Mouse (Mus musculus) lung, embryonic 16.5 days (tissue): Measurements from ENCODE around the gene Pla2g2f. TPM values are rescaled to one million over a fixed set of nuclear protein-coding genes. Genes with fewer than 3 reads are reported as not detected.

Source experiments
- ATAC-seq: fragments of 200-750 bp; cut with Nextera tagmentation; 2 replicates; pipeline ENCODE4 v1.8.0; 2017; ENCODE audit warnings: low read depth, mild to moderate bottlenecking, moderate library complexity
- H3K27ac ChIP-seq: fragments of 300-500 bp; sonication (generic); 2 replicates; pipeline ENCODE4 v1.5.1; 2014; ENCODE audit warnings: mild to moderate bottlenecking, control low read depth, low read length
- H3K27me3 ChIP-seq: fragments of 300-500 bp; sonication (generic); 2 replicates; pipeline ENCODE4 v1.6.1; 2014; ENCODE audit warnings: low read depth, low read length, mixed read lengths; ENCODE audit not compliant: control insufficient read depth, insufficient read depth
- H3K36me3 ChIP-seq: fragments of 300-500 bp; sonication (generic); 2 replicates; pipeline ENCODE4 v1.6.1; 2014; ENCODE audit warnings: low read length; ENCODE audit not compliant: control insufficient read depth, insufficient read depth
- H3K4me1 ChIP-seq: fragments of 300-500 bp; sonication (generic); replicated peaks from 2 replicates; pipeline ENCODE4 v1.6.1; 2014; ENCODE audit warnings: low read length, mixed read lengths; ENCODE audit not compliant: control insufficient read depth, insufficient read depth
- H3K4me2 ChIP-seq: fragments of 300-500 bp; sonication (generic); 2 replicates; pipeline ENCODE4 v1.6.1; 2014; ENCODE audit warnings: low read depth, low read length, control low read depth
- H3K4me3 ChIP-seq: fragments of 300-500 bp; sonication (generic); 2 replicates; pipeline ENCODE4 v1.5.1; 2014; ENCODE audit warnings: mild to moderate bottlenecking, low read length, control low read depth
- H3K9ac ChIP-seq: fragments of 300-500 bp; sonication (generic); 2 replicates; pipeline ENCODE4 v1.6.1; 2014; ENCODE audit warnings: low read length, control low read depth
- H3K9me3 ChIP-seq: fragments of 300-500 bp; sonication (generic); 2 replicates; pipeline ENCODE4 v1.6.1; 2016; ENCODE audit warnings: low read length; ENCODE audit not compliant: control insufficient read depth
- WGBS: fragments of 180-500 bp; shearing (Covaris S2); extraction: QIAGEN DNeasy Blood & Tissue Kit; methylation state at CpG from one replicate; pipeline ENCODE4 v1.1.7; 2014; 5-methylcytosine and 5-hydroxymethylcytosine counted together
- polyA plus RNA-seq: library from polyadenylated mRNA; unstranded; fragments of >200 nt; fragmentation: Nextera tagmentation; extraction: Ambion mirVana; gene quantifications from 2 replicates; pipeline ENCODE4 v1.2.1, GENCODE M21; 2015

Pla2g2f gene
- polyA plus RNA-seq, 1 experiment from 2014 or later = not detected

- Histone ChIP-seq H3K9me3 (no peaks in the 10 kb centered on the region), H3K27me3 (no peaks in the 10 kb centered on the region), H3K4me3 (no peak overlapping the region), H3K4me2 (no peak overlapping the region), H3K9ac (no peak overlapping the region), H3K4me1 (peaks cover 35% of the 10 kb centered on the region), H3K27ac (peak overlapping the region; percentile 63), H3K36me3 (no peaks in the 10 kb centered on the region)
- peak; percentile 92 for ATAC-seq
- WGBS = 23% methylated on average over 9 of the region's 9 CpGs
Observed at GRCm38 (mm10) chr4:138729018-138729703, 28.3 kb downstream of the Pla2g2f start.

GRCm38 (mm10) chr4:138725751-138726150 lies 31.7 kb downstream of the Pla2g2f start:
- peaks cover 40% of the 10 kb centered on the region for H3K4me1 ChIP-seq
- no peaks in the 10 kb centered on the region for H3K36me3 ChIP-seq
- no peak overlapping the region for H3K4me3 ChIP-seq
- H3K4me2 ChIP-seq = no peak overlapping the region
- 50% methylated on average over 5 of the region's 5 CpGs for WGBS
- no peak overlapping the region for H3K27ac ChIP-seq
- H3K9ac ChIP-seq = no peak overlapping the region
- H3K27me3 ChIP-seq = peaks cover 2% of the 10 kb centered on the region; the same call in 1 of the 2 replicates
- H3K9me3 ChIP-seq = no peaks in the 10 kb centered on the region
- no peak for ATAC-seq

- Histone ChIP-seq H3K27ac (peak overlapping the region; percentile 15), H3K27me3 (peaks cover 2% of the 10 kb centered on the region; the same call in 1 of the 2 replicates), H3K4me2 (peak overlapping the region; percentile 57), H3K9me3 (no peaks in the 10 kb centered on the region), H3K4me1 (peaks cover 40% of the 10 kb centered on the region), H3K36me3 (no peaks in the 10 kb centered on the region), H3K4me3 (peak overlapping the region; percentile 17), H3K9ac (peak overlapping the region; percentile 54)
- ATAC-seq = peak; percentile 39; the same call in 1 of the 2 replicates
- WGBS = 4% methylated on average over 13 of the region's 13 CpGs
Observed at GRCm38 (mm10) chr4:138725127-138725461, 32.3 kb downstream of the Pla2g2f start.

- no peaks in the 10 kb centered on the region for H3K36me3 ChIP-seq
- peaks cover 39% of the 10 kb centered on the region for H3K4me1 ChIP-seq
- H3K4me3 ChIP-seq = peak within 1 kb of the TSS; percentile 17
- peak within 1 kb of the TSS; percentile 15 for H3K27ac ChIP-seq
- H3K9ac ChIP-seq = peak within 1 kb of the TSS; percentile 54
- H3K9me3 ChIP-seq = no peaks in the 10 kb centered on the region
- WGBS = 30% methylated on average over 18 of the region's 18 CpGs
- H3K27me3 ChIP-seq = peaks cover 2% of the 10 kb centered on the region; the same call in 1 of the 2 replicates
- ATAC-seq = peak; percentile 5; the same call in 1 of the 2 replicates
- peak within 1 kb of the TSS; percentile 57 for H3K4me2 ChIP-seq
Observed at GRCm38 (mm10) chr4:138724354-138725126, 32.9 kb downstream of the Pla2g2f start, which contains the start of gene Pla2g2c. Gene Pla2g2c, plus strand, starts transcription at chr4:138724792.

GRCm38 (mm10) chr4:138723493-138724281 lies 33.7 kb downstream of the Pla2g2f start:
- WGBS = 43% methylated on average over 15 of the region's 15 CpGs
- no peak overlapping the region for H3K9ac ChIP-seq
- ATAC-seq = no peak
- no peaks in the 10 kb centered on the region for H3K36me3 ChIP-seq
- H3K27ac ChIP-seq = no peak overlapping the region
- peak overlapping the region; percentile 57 for H3K4me2 ChIP-seq
- no peaks in the 10 kb centered on the region for H3K9me3 ChIP-seq
- H3K27me3 ChIP-seq = peaks cover 2% of the 10 kb centered on the region; the same call in 1 of the 2 replicates
- H3K4me3 ChIP-seq = no peak overlapping the region
- peaks cover 31% of the 10 kb centered on the region for H3K4me1 ChIP-seq

GRCm38 (mm10) chr4:138719264-138719596 lies 38.2 kb downstream of the Pla2g2f start:
- H3K27me3 ChIP-seq = peaks cover 2% of the 10 kb centered on the region; the same call in 1 of the 2 replicates
- no peak overlapping the region for H3K4me2 ChIP-seq
- H3K36me3 ChIP-seq = no peaks in the 10 kb centered on the region
- H3K4me3 ChIP-seq = no peak overlapping the region
- ATAC-seq = no peak
- 72% methylated on average over 5 of the region's 5 CpGs for WGBS
- peaks cover 5% of the 10 kb centered on the region for H3K4me1 ChIP-seq
- no peaks in the 10 kb centered on the region for H3K9me3 ChIP-seq
- no peak overlapping the region for H3K27ac ChIP-seq
- H3K9ac ChIP-seq = no peak overlapping the region

- no peak for ATAC-seq
- Histone ChIP-seq H3K27ac (no peak overlapping the region), H3K27me3 (peaks cover 2% of the 10 kb centered on the region; the same call in 1 of the 2 replicates), H3K4me3 (no peak overlapping the region), H3K9me3 (no peaks in the 10 kb centered on the region), H3K4me1 (peaks cover under 1% of the 10 kb centered on the region; the same call in 1 of the 2 replicates), H3K4me2 (no peak overlapping the region), H3K9ac (no peak overlapping the region), H3K36me3 (no peaks in the 10 kb centered on the region)
- whole genome bisulfite sequencing = 77% methylated on average over 5 of the region's 5 CpGs
Observed at GRCm38 (mm10) chr4:138718586-138719263, 38.7 kb downstream of the Pla2g2f start.

- no peaks in the 10 kb centered on the region for H3K4me1 ChIP-seq
- 66% methylated on average over 9 of the region's 9 CpGs for WGBS
- H3K9me3 ChIP-seq = no peaks in the 10 kb centered on the region
- no peak overlapping the region for H3K4me3 ChIP-seq
- H3K9ac ChIP-seq = no peak overlapping the region
- no peak for ATAC-seq
- H3K4me2 ChIP-seq = no peak overlapping the region
- H3K27ac ChIP-seq = no peak overlapping the region
- H3K27me3 ChIP-seq = no peaks in the 10 kb centered on the region; the same call in 1 of the 2 replicates
- H3K36me3 ChIP-seq = no peaks in the 10 kb centered on the region
Observed at GRCm38 (mm10) chr4:138716697-138717096, 40.7 kb downstream of the Pla2g2f start.
